Comparison of ENCODE assay signal across 18 mouse cellular contexts in the genomic region with DNA sequence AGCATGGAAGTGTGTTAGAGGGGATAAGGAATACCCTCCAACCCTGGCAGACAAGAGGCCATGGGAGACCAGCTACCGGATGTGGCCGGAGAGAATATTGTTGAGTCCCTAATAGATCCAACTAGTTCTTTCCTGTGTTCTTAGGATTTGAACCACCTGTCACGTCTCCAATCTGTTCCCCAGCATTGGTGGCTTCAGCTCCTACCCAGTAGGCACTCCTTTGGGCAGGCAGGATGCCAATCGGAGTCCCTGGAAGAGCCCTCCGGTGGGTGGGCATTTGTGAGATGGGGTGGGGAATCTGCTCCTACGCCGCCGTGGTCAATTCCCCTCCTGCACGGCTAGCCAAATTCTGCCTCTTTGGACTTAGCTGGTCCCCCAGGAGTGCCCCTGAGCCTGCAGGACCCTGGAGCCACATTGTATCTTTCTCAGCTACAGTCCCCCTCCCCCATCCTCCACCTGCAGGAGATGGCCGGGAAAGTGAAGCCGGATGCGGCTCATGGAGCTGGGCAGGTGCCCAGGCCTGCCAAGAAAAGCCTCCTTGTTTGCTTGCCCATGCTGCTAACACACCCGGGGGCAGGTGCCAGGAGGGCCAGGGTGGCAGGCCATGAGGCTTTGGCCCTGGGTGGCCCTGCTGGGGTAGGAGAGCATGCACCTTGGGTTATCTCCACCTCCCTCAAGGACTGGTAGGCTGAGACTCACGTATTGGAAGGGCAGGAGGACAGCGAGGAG. TPM values are rescaled to one million over a fixed set of nuclear protein-coding genes. Genes with fewer than 3 reads are reported as not detected.
DNase-seq lines count a peak whose midpoint lies in the region; ATAC-seq lines count a peak whose summit lies in the region.
"Had no signal": no experiment of that assay in that cellular context is flagged by ENCODE, and none has a peak within 500 bp of the region (broad histone marks: within the 10 kb centered on the region; RNA-seq: fewer than 3 reads in every experiment).

No protein-coding gene starts in this region.

- ATAC-seq in hindbrain, embryonic 11.5 days (ENCODE audit: low FRiP score): no peak
- no peak for ATAC-seq in frontal cortex, adult (ENCODE audit: low TSS enrichment)
- ATAC-seq: forebrain, postnatal 0 days; midbrain, embryonic 13.5 days; Patski had no signal

- H3K9me3 ChIP-seq in hindbrain, embryonic 10.5 days: no peaks in the 10 kb centered on the region
- no peaks in the 10 kb centered on the region for H3K9me3 ChIP-seq in hindbrain, embryonic 11.5 days (ENCODE audit: control insufficient read depth, low read length)
- H3K9me3 ChIP-seq: embryonic facial prominence, embryonic 12.5 days; heart, embryonic 13.5 days; liver, embryonic 13.5 days; midbrain, embryonic 13.5 days had no signal

- no peak overlapping the region for H3K4me2 ChIP-seq in hindbrain, embryonic 11.5 days (replicated peaks; ENCODE audit: low read depth, low read length)
- H3K4me2 ChIP-seq: embryonic facial prominence, embryonic 12.5 days; heart, embryonic 13.5 days; liver, embryonic 13.5 days; midbrain, embryonic 13.5 days had no signal

- no peak overlapping the region for H3K9ac ChIP-seq in hindbrain, embryonic 11.5 days (ENCODE audit: low read depth, low read length)
- H3K9ac ChIP-seq: embryonic facial prominence, embryonic 12.5 days; forebrain, postnatal 0 days; heart, embryonic 13.5 days; liver, embryonic 13.5 days; midbrain, embryonic 13.5 days had no signal

- H3K36me3 ChIP-seq in hindbrain, embryonic 10.5 days: no peaks in the 10 kb centered on the region
- H3K36me3 ChIP-seq in hindbrain, embryonic 11.5 days (ENCODE audit: control insufficient read depth, insufficient read depth, low read length): no peaks in the 10 kb centered on the region
- H3K36me3 ChIP-seq: embryonic facial prominence, embryonic 12.5 days; heart, embryonic 13.5 days; liver, embryonic 13.5 days; midbrain, embryonic 13.5 days had no signal

- no peak overlapping the region for H3K4me3 ChIP-seq in hindbrain, embryonic 10.5 days
- no peak overlapping the region for H3K4me3 ChIP-seq in hindbrain, embryonic 11.5 days (ENCODE audit: low read depth, low read length)
- H3K4me3 ChIP-seq: embryonic facial prominence, embryonic 12.5 days; heart, embryonic 13.5 days; liver, embryonic 13.5 days; midbrain, embryonic 13.5 days had no signal

- DNase-seq in hindbrain, embryonic 10.5 days (ENCODE audit: low spot score): no peak
- DNase-seq in hindbrain, embryonic 11.5 days (ENCODE audit: low spot score): no peak
- peak; percentile 34 for DNase-seq in ovary, postnatal 14 days (ENCODE audit: low spot score)
- DNase-seq in ovary, adult 18-20 months (ENCODE audit: low spot score): no peak
- peak; percentile 71 to 77 for DNase-seq in cerebellum, postnatal 14 days
- peak; percentile 80 for DNase-seq in testis, postnatal 14 days (ENCODE audit: low spot score)
- no peak for DNase-seq in gastrocnemius, postnatal 14 days
- DNase-seq: adrenal gland, postnatal 36 days; forebrain, postnatal 0 days; heart, postnatal 4 days; liver, embryonic 13.5 days had no signal

- H3K27me3 ChIP-seq in hindbrain, embryonic 10.5 days (ENCODE audit: insufficient read depth, poor library complexity, severe bottlenecking): peaks cover 10% of the 10 kb centered on the region; the same call in 1 of the 2 replicates
- no peaks in the 10 kb centered on the region for H3K27me3 ChIP-seq in hindbrain, embryonic 11.5 days (ENCODE audit: control insufficient read depth, insufficient read depth, low read length)
- H3K27me3 ChIP-seq: embryonic facial prominence, embryonic 12.5 days; midbrain, embryonic 13.5 days; Patski had no signal

- H3K4me1 ChIP-seq in hindbrain, embryonic 10.5 days (replicated peaks): peaks cover 21% of the 10 kb centered on the region
- H3K4me1 ChIP-seq in hindbrain, embryonic 11.5 days (replicated peaks; ENCODE audit: control insufficient read depth, insufficient read depth, low read length): no peaks in the 10 kb centered on the region
- H3K4me1 ChIP-seq: heart, embryonic 13.5 days; liver, embryonic 13.5 days; midbrain, embryonic 13.5 days had no signal

- intact Hi-C loops in gastrocnemius, postnatal 14 days (cut with DNase I; ENCODE audit: low total_unique reads): no loop called here

- 0 out of 2 replicates have a peak overlapping the region, but pooled peaks have one; percentile 31 for H3K27ac ChIP-seq in hindbrain, embryonic 10.5 days
- H3K27ac ChIP-seq in hindbrain, embryonic 11.5 days (ENCODE audit: low read depth, low read length): no peak overlapping the region
- H3K27ac ChIP-seq: embryonic facial prominence, embryonic 12.5 days; heart, embryonic 13.5 days; liver, embryonic 13.5 days; macrophage; midbrain, embryonic 13.5 days had no signal

- whole genome bisulfite sequencing in hindbrain, embryonic 10.5 days: 87% methylated on average over 15 of the region's 15 CpGs
- 86% methylated on average over 15 of the region's 15 CpGs for WGBS in hindbrain, embryonic 11.5 days

RNA-seq across cellular contexts. Expression of a gene that starts 16.0 kb away (rescaled TPM):
- 0.63 and 1.1 TPM in 2 replicates for polyA plus RNA-seq in hindbrain, embryonic 10.5 days (2016; fragmentation: Nextera tagmentation; extraction: Ambion mirVana)
- 0.97 and 2.3 TPM in 2 replicates for polyA plus RNA-seq in hindbrain, embryonic 11.5 days (2014; fragmentation: Nextera tagmentation; extraction: Ambion mirVana)
- total RNA-seq in gastrocnemius, postnatal 14 days (2021): under 1 TPM; 0.14 to 0.16 TPM
- total RNA-seq: heart, postnatal 4 days had no signal
- polyA plus RNA-seq: limb, embryonic 11.5 days; macrophage had no signal

RNA-seq across cellular contexts. Expression of a gene that starts 37.4 kb away (rescaled TPM):
- polyA plus RNA-seq in hindbrain, embryonic 10.5 days (2016; fragmentation: Nextera tagmentation; extraction: Ambion mirVana): 19.3 and 20.2 TPM in 2 replicates
- 17.1 and 18.1 TPM in 2 replicates for polyA plus RNA-seq in hindbrain, embryonic 11.5 days (2014; fragmentation: Nextera tagmentation; extraction: Ambion mirVana)
- total RNA-seq in gastrocnemius, postnatal 14 days (2021): 1 to 10 TPM; 3.9 to 5.0 TPM

RNA-seq across cellular contexts. Expression of a gene that starts 54.4 kb away (rescaled TPM):
- 13.5 and 15.8 TPM in 2 replicates for polyA plus RNA-seq in hindbrain, embryonic 10.5 days (2016; fragmentation: Nextera tagmentation; extraction: Ambion mirVana)
- polyA plus RNA-seq in hindbrain, embryonic 11.5 days (2014; fragmentation: Nextera tagmentation; extraction: Ambion mirVana): 9.3 and 10.2 TPM in 2 replicates
- total RNA-seq in gastrocnemius, postnatal 14 days (2021): 1 to 10 TPM; 8.5 to 10.0 TPM

Comparison
In these comparisons a context has a peak if more than half of its experiments do, and no peak if none do; other contexts are left out.
1. DNase-seq: peak in ovary, postnatal 14 days (single experiment), cerebellum, postnatal 14 days (2 of 2) and testis, postnatal 14 days (single experiment); none in hindbrain, embryonic 10.5 days (single experiment), hindbrain, embryonic 11.5 days (single experiment), ovary, adult 18-20 months (single experiment) and gastrocnemius, postnatal 14 days (single experiment).